Mouse (Mus musculus) hindbrain, postnatal 0 days (tissue): ENCODE results near the gene Dync2li1. TPM values are rescaled to one million over a fixed set of nuclear protein-coding genes. Genes with fewer than 3 reads are reported as not detected.

Experiments
- ATAC-seq: fragments of 200-750 bp; cut with Nextera tagmentation; 2 replicates; pipeline ENCODE4 v1.8.0; 2017; ENCODE audit warnings: mild to moderate bottlenecking, moderate TSS enrichment, moderate library complexity
- DNase-seq: peaks from one replicate; pipeline ENCODE4 v3.0.0-alpha.2; 2015; ENCODE audit warnings: low spot score
- H3K27ac ChIP-seq: fragments of 300-500 bp; sonication (generic); 2 replicates; pipeline ENCODE4 v1.5.1; 2014; ENCODE audit warnings: mild to moderate bottlenecking
- H3K27me3 ChIP-seq: fragments of 300-500 bp; sonication (generic); 2 replicates; pipeline ENCODE4 v1.6.1; 2014; ENCODE audit warnings: low read length, mixed read lengths; ENCODE audit not compliant: insufficient read depth
- H3K36me3 ChIP-seq: fragments of 300-500 bp; sonication (generic); 2 replicates; pipeline ENCODE4 v1.6.1; 2014; ENCODE audit warnings: low read length, mixed read lengths; ENCODE audit not compliant: insufficient read depth
- H3K4me1 ChIP-seq: fragments of 300-500 bp; sonication (generic); 2 replicates; pipeline ENCODE4 v1.6.1; 2014; ENCODE audit warnings: antibody characterized with exemption, low read length, mixed read lengths; ENCODE audit not compliant: insufficient read depth
- H3K4me2 ChIP-seq: fragments of 300-500 bp; sonication (generic); 2 replicates; pipeline ENCODE4 v1.6.1; 2014; ENCODE audit warnings: low read depth, mild to moderate bottlenecking, low read length, moderate library complexity, mixed read lengths
- H3K4me3 ChIP-seq: fragments of 300-500 bp; sonication (generic); 2 replicates; pipeline ENCODE4 v1.5.1; 2014; ENCODE audit warnings: low read length
- H3K9ac ChIP-seq: fragments of 300-500 bp; sonication (generic); replicated peaks from 2 replicates; pipeline ENCODE4 v1.6.1; 2014; ENCODE audit warnings: mild to moderate bottlenecking, low read length, moderate library complexity, mixed read lengths
- H3K9me3 ChIP-seq: fragments of 300-500 bp; sonication (generic); 2 replicates; pipeline ENCODE4 v1.6.1; 2016; ENCODE audit warnings: low read length, mixed read lengths
- CTCF ChIP-seq: IDR thresholded peaks from 2 replicates; pipeline ENCODE4 v1.5.1; 2016; ENCODE audit warnings: antibody characterized with exemption, control low read depth, low read depth
- WGBS: fragments of 180-500 bp; shearing (Covaris S2); extraction: QIAGEN DNeasy Blood & Tissue Kit; methylation state at CpG from one replicate; pipeline ENCODE4 v1.1.7; 2014; 5-methylcytosine and 5-hydroxymethylcytosine counted together
- polyA plus RNA-seq: library from polyadenylated mRNA; unstranded; fragments of >200 nt; fragmentation: Nextera tagmentation; extraction: Ambion mirVana; gene quantifications from 2 replicates; pipeline ENCODE4 v1.2.1, GENCODE M21; 2015
- total RNA-seq: library from RNA; depleted of rRNA; stranded (reverse); fragments of >200 nt; gene quantifications from 2 replicates; pipeline ENCODE4 v1.2.3, GENCODE M21; 2014

The Dync2li1 gene
- total and polyA plus RNA-seq, 2 experiments from 2014 or later, result 9.9 to 33.2 TPM

DNA sequence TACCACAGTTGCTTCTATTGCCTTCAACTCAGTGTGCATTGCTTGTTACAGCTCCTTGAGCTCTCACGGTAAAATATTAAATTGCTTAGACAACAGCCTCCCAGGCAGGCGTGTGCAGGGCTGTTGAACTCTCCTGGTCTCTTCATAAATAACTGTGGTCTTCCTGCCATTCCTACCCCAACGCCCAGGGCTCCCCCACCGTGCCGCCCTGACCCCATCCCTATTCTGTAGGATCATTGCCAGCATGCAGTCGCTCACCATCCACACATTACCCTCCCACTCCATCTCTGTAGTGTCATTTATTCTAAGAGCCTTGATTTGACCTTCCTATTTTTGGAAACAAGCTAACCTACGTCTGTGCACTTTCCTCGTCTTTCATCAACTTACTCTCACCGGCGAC lies 38.8 kb downstream of the Dync2li1 start:
- H3K9me3 ChIP-seq, result no peaks in the 10 kb centered on the region
- H3K27ac ChIP-seq, result no peak overlapping the region
- H3K27me3 ChIP-seq, result no peaks in the 10 kb centered on the region
- no peak overlapping the region for H3K9ac ChIP-seq
- no peaks in the 10 kb centered on the region for H3K36me3 ChIP-seq
- no peak overlapping the region for H3K4me2 ChIP-seq
- DNase-seq (no peak), ATAC-seq (no peak)
- TF ChIP-seq CTCF, result no peak
- no peaks in the 10 kb centered on the region for H3K4me1 ChIP-seq
- WGBS, result 39% methylated on average over 10 of the region's 10 CpGs
- no peak overlapping the region for H3K4me3 ChIP-seq

DNA sequence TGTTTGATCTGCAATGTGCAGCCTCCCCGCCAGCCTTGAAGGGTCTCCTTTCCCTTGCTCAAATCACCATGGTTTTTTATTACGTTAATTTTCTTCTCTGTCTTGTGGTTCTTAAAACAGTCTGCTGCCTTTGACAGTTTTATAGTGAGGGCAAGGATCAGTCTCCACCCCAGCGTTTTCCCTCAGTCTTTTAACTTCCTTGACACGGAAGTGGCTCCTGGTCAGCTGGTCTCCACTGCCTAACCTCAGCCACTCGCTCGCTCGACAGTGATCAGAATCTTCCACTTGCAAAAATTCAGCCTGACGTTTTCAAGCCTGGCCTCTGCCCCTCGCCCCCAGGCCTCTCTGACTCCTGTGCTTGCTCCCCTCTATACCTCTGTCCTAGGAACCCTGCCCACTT lies 39.4 kb downstream of the Dync2li1 start:
- WGBS, result 52% methylated on average over 9 of the region's 9 CpGs
- no peak overlapping the region for H3K27ac ChIP-seq
- no peaks in the 10 kb centered on the region for H3K36me3 ChIP-seq
- DNase-seq, result no peak
- no peaks in the 10 kb centered on the region for H3K4me1 ChIP-seq
- no peak for TF ChIP-seq CTCF
- no peak overlapping the region for H3K4me3 ChIP-seq
- H3K9ac ChIP-seq, result no peak overlapping the region
- no peaks in the 10 kb centered on the region for H3K9me3 ChIP-seq
- ATAC-seq, result no peak
- no peaks in the 10 kb centered on the region for H3K27me3 ChIP-seq
- H3K4me2 ChIP-seq, result no peak overlapping the region

DNA sequence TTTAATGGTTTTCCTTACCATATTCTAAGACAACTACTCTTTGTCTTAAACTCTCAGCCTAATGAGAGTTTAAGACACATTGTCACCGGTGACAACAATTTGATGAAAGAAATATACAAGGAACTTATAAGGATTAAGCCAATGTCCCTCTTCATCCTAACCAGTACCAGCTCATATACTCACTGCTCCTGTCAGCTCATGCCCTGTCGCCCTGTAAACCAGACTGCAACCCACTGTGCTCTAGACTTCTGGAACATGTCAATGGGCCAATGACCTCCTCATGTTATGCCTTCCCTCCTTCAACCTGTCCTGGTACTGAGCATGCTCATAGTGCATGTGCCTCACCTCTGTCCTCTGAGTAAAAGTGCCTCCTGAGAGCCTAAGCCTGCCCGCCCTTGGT lies 41.6 kb downstream of the Dync2li1 start:
- Histone ChIP-seq H3K36me3 (no peaks in the 10 kb centered on the region), H3K4me3 (no peak overlapping the region), H3K27ac (no peak overlapping the region), H3K9me3 (no peaks in the 10 kb centered on the region), H3K9ac (no peak overlapping the region), H3K4me1 (no peaks in the 10 kb centered on the region), H3K4me2 (no peak overlapping the region), H3K27me3 (no peaks in the 10 kb centered on the region)
- no peak for ATAC-seq
- no peak for TF ChIP-seq CTCF
- WGBS, result 96% methylated on average over 3 of the region's 3 CpGs
- DNase-seq, result no peak

GRCm38 (mm10) chr17:84672376-84673369 lies 46.4 kb downstream of the Dync2li1 start:
- peaks cover 9% of the 10 kb centered on the region for H3K27me3 ChIP-seq
- no peak overlapping the region for H3K4me2 ChIP-seq
- no peaks in the 10 kb centered on the region for H3K36me3 ChIP-seq
- no peaks in the 10 kb centered on the region for H3K9me3 ChIP-seq
- no peaks in the 10 kb centered on the region for H3K4me1 ChIP-seq
- TF ChIP-seq CTCF, result no peak
- no peak overlapping the region for H3K27ac ChIP-seq
- no peak overlapping the region for H3K9ac ChIP-seq
- no peak for DNase-seq
- no peak for ATAC-seq
- no peak overlapping the region for H3K4me3 ChIP-seq
- 76% methylated on average over 16 of the region's 16 CpGs for WGBS

- Histone ChIP-seq H3K36me3 (no peaks in the 10 kb centered on the region), H3K9me3 (no peaks in the 10 kb centered on the region), H3K27ac (no peak overlapping the region), H3K4me2 (no peak overlapping the region), H3K4me1 (no peaks in the 10 kb centered on the region), H3K4me3 (no peak overlapping the region), H3K9ac (no peak overlapping the region), H3K27me3 (peaks cover 9% of the 10 kb centered on the region)
- no peak for TF ChIP-seq CTCF
- ATAC-seq, result no peak
- 34% methylated on average over 7 of the region's 7 CpGs for WGBS
- no peak for DNase-seq
These were observed 47.8 kb downstream of the Dync2li1 start for GRCm38 (mm10) chr17:84674048-84674447.

DNA sequence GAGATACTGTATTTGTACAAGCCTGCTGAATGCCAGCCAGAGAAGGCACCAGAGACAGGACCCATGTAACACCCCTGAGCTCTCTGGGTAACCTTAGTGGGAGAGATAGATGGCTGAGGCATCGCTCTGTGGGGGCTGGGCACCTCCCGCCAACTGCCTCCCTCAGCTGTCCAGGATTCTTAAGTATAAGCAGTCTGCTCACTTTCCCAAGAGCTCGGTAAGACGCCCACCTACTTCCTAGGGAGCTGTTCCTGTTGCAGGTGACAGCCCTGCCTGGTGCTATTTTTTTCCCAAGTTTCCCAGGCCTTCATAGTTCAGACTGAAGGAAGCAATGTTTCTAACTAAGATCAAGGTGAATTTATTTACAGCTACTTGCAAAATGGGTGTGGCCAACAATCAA lies 48.9 kb downstream of the Dync2li1 start:
- Histone ChIP-seq H3K9ac (no peak overlapping the region), H3K27me3 (peaks cover 9% of the 10 kb centered on the region), H3K4me2 (no peak overlapping the region), H3K4me1 (no peaks in the 10 kb centered on the region), H3K36me3 (no peaks in the 10 kb centered on the region), H3K27ac (no peak overlapping the region), H3K9me3 (no peaks in the 10 kb centered on the region), H3K4me3 (no peak overlapping the region)
- TF ChIP-seq CTCF, result no peak
- no peak for ATAC-seq
- 68% methylated on average over 4 of the region's 4 CpGs for WGBS
- no peak for DNase-seq

DNA sequence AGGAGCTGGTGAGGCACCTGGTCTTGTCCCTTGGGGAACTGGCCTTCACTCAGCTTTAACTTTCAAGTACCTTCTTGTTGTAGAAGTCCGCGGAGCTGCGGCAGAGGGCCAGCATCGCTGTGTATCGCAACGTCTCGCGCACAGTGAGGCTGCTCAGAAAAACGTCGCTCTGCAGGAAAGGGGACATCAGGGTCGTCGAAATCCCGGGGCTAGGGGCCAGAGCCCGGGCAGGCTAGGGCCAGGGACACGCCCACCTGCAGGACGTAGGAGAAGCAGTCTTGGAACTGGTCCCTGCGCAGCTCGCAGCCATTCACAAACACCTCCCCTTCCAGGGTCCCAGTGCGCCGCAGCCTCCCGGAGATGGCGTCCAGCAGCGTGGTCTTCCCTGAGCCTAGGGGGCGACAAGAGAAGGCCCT lies 49.7 kb downstream of the Dync2li1 start, which contains the start of gene Abcg8:
Abcg8 (plus strand) TSS at position 352 of the 416 bp plus-strand sequence.
- Histone ChIP-seq H3K4me1 (no peaks in the 10 kb centered on the region), H3K9ac (0 out of 2 replicates have a peak within 1 kb of the TSS, but pooled peaks have one; percentile 21), H3K27ac (no peak within 1 kb of the TSS), H3K4me2 (peak within 1 kb of the TSS; percentile 63), H3K27me3 (peaks cover 9% of the 10 kb centered on the region), H3K36me3 (no peaks in the 10 kb centered on the region), H3K9me3 (no peaks in the 10 kb centered on the region), H3K4me3 (peak within 1 kb of the TSS; percentile 34)
- WGBS, result under 1% methylated on average over 24 of the region's 24 CpGs
- DNase-seq (peak; percentile 25), ATAC-seq (peak; percentile 58; the same call in 1 of the 2 replicates)
- no peak; the same call in 1 of the 2 replicates for TF ChIP-seq CTCF
